Mouse (Mus musculus) layer of hippocampus, adult 9-11 months (tissue): ENCODE results near the gene Cryl1.

Source experiments
- DNase-seq: peaks from one replicate; pipeline ENCODE4 v3.0.0; 2022

The Cryl1 gene

GRCm38 (mm10) chr14:57398065-57398757 lies at the start of gene Cryl1:
Gene Cryl1 (minus strand): TSS chr14:57398529.
- peak; percentile 95 for DNase-seq

DNA sequence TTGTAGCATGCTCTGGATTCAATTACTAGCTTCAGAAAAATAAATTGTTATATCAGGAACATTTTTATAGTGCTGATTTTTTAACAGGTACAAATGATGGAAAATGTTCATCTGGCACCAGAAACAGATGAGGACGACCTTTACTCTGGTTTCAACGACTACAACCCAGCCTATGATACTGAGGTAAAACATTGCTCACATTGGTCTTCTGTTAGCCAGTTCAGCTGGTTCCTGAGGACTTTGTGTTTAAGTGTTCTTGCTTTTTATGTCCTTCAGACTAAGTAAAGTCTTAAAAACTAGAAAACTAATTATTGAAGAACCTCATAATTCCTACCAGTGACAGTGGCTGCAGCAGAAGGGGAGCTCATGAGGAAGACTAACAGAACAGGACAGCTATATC lies 32.1 kb upstream of the Cryl1 start:
- DNase-seq, result no peak

DNA sequence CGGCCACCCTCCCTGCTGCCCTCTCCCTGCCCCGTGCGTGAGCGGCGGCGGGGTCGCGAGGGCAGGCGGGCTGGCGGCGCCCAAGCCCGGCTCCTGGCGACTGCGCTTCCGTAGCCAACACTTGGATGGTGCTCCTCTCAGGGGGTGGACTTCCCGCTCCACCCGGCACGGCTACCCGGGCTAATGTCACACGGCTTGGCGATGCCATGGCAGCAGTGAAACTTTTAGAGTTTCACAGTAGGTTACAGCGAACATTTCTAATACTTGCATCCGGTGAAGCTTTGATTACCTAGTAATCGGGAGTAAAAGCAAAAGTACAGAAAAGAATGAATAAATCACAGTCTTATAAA lies 25.9 kb upstream of the Cryl1 start:
- no peak for DNase-seq

DNA sequence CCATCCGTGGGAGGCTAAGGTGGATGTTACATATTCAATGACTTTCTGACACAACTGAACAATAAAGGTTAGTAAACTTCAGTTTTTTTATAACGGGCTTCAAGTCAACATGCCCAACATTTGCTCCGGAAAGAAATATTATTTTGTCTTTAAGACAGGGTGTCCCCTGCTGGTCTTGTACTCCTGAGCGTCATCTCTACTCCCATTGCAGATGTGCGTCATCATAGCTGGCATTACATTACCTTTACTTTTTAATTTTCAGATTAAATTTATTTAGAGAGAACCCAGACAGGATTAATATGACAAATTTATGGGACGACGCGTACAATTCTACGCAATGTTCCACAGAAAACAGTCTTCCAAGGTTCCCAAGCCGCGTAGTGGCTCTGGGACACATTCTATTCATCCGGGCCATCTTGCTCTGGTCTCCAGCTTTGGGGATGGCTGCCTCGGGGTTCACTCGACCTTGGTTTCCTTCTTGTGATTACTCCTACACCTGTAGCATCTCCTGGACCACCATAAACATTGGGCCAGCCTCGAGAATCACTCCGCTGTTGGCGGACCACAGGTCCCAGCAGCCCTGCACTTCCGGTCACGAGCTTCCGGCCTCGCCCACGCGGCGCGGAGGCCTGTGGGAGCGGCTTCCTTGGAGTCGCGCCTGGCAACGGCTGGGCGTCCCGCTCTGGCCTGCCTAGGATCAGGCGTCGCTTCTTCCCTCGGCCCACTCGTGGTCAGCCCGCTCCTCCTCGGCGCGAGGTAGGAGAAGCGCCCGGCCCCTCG lies 25.3 kb upstream of the Cryl1 start, which contains the start of gene Ift88:
TSS of gene Ift88 (plus strand) at position 631 of the 780 bp plus-strand sequence.
- DNase-seq, result peak; percentile 95

DNA sequence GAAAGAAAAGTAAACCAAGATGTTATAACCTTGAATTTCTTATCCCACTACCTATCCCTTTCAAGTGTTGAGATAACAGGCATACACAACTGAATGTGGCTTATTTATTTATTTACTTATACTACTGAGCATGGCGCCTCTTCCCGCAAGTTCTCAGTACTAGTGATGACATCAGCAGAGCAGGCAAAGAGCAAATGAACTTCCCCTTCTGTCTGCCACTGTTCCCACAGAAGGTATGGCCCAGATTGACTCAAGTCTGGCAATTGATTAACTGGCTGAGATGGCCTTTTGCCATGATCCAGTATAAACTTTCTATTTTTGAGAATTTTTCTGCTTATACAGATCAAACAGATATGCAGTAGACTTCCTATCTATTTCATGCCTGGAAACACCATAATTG lies 18.9 kb upstream of the Cryl1 start:
- no peak for DNase-seq

- DNase-seq, result peak; percentile 37
Observed at GRCm38 (mm10) chr14:57412166-57412565, 13.8 kb upstream of the Cryl1 start.

GRCm38 (mm10) chr14:57409106-57409505 lies 10.8 kb upstream of the Cryl1 start:
- DNase-seq, result no peak

DNA sequence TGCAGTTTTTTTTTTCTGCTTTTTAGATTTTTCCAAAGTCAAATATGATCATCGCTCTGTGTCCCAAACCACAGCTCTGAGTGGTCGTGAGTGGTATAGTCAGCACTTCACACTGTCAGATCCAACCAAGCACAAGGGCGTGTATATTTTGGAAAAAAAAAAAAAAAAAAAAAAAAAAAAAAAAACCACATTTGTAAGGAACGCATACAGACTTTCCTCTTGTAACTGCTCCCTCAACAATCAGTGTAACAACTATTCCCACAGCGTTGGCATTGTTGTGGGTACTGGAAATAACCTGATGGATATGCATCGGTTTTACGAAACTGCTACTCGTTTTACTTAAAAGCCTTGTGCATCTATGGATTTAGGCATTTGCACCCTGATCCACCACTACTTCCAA lies 9.8 kb upstream of the Cryl1 start:
- DNase-seq, result no peak

- no peak for DNase-seq
Observed at GRCm38 (mm10) chr14:57407039-57407987, 9.0 kb upstream of the Cryl1 start.

GRCm38 (mm10) chr14:57402815-57403214 lies 4.5 kb upstream of the Cryl1 start:
- DNase-seq, result no peak

DNA sequence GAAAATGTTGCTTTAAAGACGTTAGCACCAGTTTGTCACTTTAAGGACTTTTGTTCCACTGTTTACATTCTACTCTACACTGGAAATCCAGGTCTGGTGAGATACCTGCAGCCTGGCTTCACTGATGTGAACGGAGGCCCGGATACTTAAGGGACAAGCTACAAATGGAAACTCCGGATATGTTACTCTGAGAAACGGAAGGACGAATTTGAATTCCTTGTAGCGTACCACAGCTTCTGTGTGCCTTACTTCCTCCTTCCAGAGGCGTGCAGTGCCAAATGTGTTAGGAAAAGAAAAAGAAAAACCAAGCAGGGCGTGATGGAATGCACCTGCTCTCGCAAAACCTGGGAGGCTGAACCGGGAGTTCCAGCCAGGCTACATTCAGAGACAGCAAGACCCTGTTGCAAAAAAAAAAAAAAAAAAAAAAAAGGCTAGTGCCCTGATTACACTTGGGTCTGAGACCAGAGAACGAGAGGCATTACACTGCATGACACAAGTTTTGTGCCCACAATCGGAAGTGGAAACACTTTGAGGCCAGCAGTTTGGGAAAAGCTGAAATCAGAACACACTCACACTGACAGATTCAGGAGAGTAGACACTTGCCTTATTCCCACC lies 591 bp upstream of the Cryl1 start:
- DNase-seq, result no peak

- DNase-seq, result no peak
Observed at GRCm38 (mm10) chr14:57397221-57397620, 1.1 kb downstream of the Cryl1 start.

DNA sequence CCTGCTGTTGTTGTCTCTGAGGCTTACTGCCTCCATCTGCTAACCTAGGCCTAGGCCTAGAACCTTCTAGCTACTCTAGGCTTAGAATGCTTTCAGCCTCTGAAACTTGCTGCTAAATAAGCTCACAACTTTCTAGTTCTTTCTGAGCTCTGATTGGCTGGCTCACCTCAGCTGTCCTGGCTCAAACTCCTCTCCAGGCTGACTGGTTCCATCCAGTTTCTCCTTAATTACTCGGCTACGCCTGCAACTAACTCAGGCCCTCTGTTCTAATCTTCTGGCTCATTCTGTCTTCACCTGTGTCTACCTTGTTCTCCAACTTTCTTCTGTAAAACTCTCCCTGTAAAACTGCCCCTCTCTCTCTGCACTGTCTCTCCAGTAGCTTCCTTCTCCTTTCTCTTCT lies 2.9 kb downstream of the Cryl1 start:
- DNase-seq, result no peak

DNA sequence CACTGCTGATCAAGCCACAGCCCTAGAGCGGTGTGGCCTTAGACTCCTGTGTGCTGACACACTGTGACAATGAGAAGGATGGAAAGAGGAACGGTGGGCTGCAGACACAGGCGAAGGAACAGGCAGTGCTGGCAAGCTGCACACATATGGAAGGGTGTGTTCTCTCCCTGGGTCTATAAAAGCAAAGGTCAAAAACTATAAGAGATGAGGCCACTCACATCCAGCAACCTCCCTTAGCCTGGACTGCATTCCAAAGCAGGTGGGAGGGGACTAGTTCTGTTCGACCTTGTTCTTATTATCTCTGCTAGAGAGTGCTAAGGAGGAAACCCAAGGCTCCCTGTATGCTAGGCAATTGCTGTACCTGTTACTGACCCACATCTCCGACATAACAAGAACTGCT lies 6.1 kb downstream of the Cryl1 start:
- no peak for DNase-seq

DNA sequence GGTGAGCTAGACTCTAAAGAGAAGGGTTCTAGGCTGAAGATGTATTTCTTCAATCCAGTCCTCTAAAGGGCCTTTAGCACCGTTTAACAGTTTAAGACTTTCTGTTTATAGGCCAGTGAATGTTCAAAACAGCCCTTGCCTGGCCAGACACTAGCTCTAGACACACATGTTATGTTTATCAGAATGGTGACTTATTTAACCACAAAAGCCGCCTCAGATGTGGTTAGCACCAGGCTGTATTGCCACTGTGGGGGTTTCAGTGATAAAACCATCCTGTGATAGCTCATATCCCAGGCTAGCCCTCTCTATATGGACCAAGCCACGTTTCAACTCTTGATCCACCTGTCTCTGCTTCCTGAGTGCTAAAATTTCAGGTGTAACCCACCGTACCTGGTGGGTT lies 6.7 kb downstream of the Cryl1 start:
- DNase-seq, result no peak

- DNase-seq, result peak; percentile 49
Observed at GRCm38 (mm10) chr14:57386758-57387561, 11.4 kb downstream of the Cryl1 start.

GRCm38 (mm10) chr14:57385667-57386066 lies 12.7 kb downstream of the Cryl1 start:
- no peak for DNase-seq

GRCm38 (mm10) chr14:57377531-57377930 lies 20.8 kb downstream of the Cryl1 start:
- no peak for DNase-seq

DNA sequence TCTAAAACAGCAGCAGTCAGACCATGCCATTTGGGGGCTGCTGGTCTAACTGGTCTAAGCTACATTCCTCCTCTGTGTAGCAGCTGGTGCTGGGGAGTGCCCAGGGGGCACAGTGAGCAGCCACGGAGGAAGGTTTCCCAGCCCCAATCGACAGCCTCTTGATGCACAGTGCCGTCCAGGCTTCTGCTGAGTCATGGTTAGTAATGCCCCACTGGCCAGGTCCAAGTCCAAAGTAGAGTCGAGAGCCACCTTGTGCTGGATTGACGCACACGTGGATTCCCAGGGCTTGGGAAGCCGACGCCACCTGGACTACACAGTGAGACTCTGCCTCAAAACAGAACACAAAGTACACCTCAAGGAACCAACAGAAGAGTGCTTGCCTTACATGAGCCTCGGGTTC lies 21.4 kb downstream of the Cryl1 start:
- no peak for DNase-seq

GRCm38 (mm10) chr14:57376016-57376415 lies 22.3 kb downstream of the Cryl1 start:
- DNase-seq, result no peak

DNA sequence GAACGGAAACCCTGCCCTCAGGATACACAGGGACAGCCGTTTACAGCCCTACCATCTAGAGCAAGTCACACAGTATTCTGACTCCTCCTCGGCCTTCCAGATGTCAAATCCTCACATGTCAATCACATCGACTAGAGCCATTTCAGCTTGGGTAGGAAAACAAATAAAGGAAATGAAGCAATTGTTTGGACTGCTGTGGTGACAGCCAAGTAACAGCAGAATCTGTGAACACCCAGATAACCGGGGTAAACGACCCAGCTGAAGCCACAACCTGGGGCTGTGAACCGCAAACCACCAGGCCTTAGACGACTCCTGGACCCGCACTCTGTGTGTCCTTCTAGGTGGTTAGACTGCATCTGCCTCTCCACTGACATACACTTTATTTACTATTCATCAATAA lies 23.1 kb downstream of the Cryl1 start:
- no peak for DNase-seq
